Mouse (Mus musculus) myocyte (in vitro differentiated cells): Measurements from ENCODE around the gene Gm10964.

Experiments
- CEBPB ChIP-seq: IDR thresholded peaks from 2 replicates; pipeline ENCODE4 v1.6.1; 2011; ENCODE audit warnings: mild to moderate bottlenecking, moderate library complexity; ENCODE audit not compliant: poor library complexity, insufficient read depth, severe bottlenecking
- E2F4 ChIP-seq: IDR thresholded peaks from one replicate; pipeline ENCODE4 v1.6.1; 2011; ENCODE audit warnings: mild to moderate bottlenecking, control low read depth, moderate library complexity; ENCODE audit not compliant: insufficient read depth

DNA sequence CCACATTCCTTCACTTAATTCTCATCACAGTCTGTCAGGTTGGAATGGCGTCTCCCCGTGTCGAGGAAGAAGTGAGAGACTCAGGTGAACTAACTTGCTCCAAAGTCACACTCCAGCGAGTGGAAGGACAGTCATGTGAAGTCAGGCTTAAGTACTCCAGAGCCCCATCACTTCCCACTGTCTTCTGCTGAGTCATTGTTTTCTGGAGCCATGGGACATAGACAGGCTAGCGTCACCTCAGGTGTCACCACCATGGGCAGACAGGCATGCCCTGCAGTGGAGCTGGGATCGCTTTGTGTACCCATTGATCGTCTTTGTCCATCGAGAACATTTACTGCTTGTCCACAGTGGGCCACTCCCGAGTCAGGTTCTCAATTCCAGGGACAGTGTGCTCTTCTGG, 9.3 kb upstream of the Gm10964 start:
- TF ChIP-seq E2F4 (no peak), CEBPB (no peak)
